Mouse (Mus musculus): ENCODE data around the gene Gnai2. TPM values are rescaled to one million over a fixed set of nuclear protein-coding genes. Genes with fewer than 3 reads are reported as not detected.
"Not testable (repeated sequence)": the region's sequence is repeated elsewhere in the genome, so short reads cannot be mapped to it uniquely, and the experiment has no call there.

Gene Gnai2
- total RNA-seq (2014; rRNA removed) (200 and 223 TPM in 2 replicates), polyA plus RNA-seq (2015; fragmentation: Nextera tagmentation; extraction: Ambion mirVana) (267 and 287 TPM in 2 replicates)

- Histone ChIP-seq H3K9ac (peak within 1 kb of the TSS; percentile 61), H3K4me2 (ENCODE audit: low read depth) (peak within 1 kb of the TSS; percentile 98), H3K27me3 (ENCODE audit: insufficient read depth, low read length) (no peaks in the 10 kb centered on the region), H3K27ac (ENCODE audit: low read depth, low read length) (peak within 1 kb of the TSS; percentile 90), H3K36me3 (ENCODE audit: insufficient read depth) (no peaks in the 10 kb centered on the region), H3K4me3 (ENCODE audit: low read depth, low read length) (peak within 1 kb of the TSS; percentile 85), H3K4me1 (ENCODE audit: insufficient read depth) (peaks cover 38% of the 10 kb centered on the region), H3K9me3 (ENCODE audit: low read length) (no peaks in the 10 kb centered on the region)
- DNase-seq (peak; percentile 92), ATAC-seq (peak; percentile 90)
- WGBS: 6% methylated on average over 37 of the region's 38 CpGs
- TF ChIP-seq CTCF (IDR thresholded peaks at IDR 0.05; ENCODE audit: low read depth): no peak; the same call in 1 of the 2 replicates
Measured at GRCm38 (mm10) chr9:107635279-107636028, at the start of gene Gnai2. Gene Gnai2 (minus strand): TSS chr9:107635367.

- Histone ChIP-seq H3K9me3 (ENCODE audit: low read length) (no peaks in the 10 kb centered on the region), H3K9ac (no peak overlapping the region), H3K4me3 (ENCODE audit: low read depth, low read length) (no peak overlapping the region), H3K36me3 (ENCODE audit: insufficient read depth) (peaks cover 54% of the 10 kb centered on the region), H3K27me3 (ENCODE audit: insufficient read depth, low read length) (peaks cover 4% of the 10 kb centered on the region), H3K4me1 (ENCODE audit: insufficient read depth) (no peaks in the 10 kb centered on the region), H3K4me2 (ENCODE audit: low read depth) (no peak overlapping the region), H3K27ac (ENCODE audit: low read depth, low read length) (no peak overlapping the region)
- TF ChIP-seq CTCF (IDR thresholded peaks at IDR 0.05; ENCODE audit: low read depth): no peak
- DNase-seq (no peak), ATAC-seq (no peak)
- 82% methylated on average over 20 of the region's 20 CpGs for WGBS
Measured at GRCm38 (mm10) chr9:107682405-107682804, 47.2 kb upstream of the Gnai2 start.

- WGBS: 48% methylated on average over 5 of the region's 5 CpGs
- no peak within 1 kb of the TSS for H3K4me3 ChIP-seq (ENCODE audit: low read depth, low read length)
- H3K36me3 ChIP-seq (ENCODE audit: insufficient read depth): peaks cover 30% of the 10 kb centered on the region
- peaks cover 17% of the 10 kb centered on the region for H3K27me3 ChIP-seq (ENCODE audit: insufficient read depth, low read length)
- no peak for DNase-seq
- no peak for TF ChIP-seq CTCF (IDR thresholded peaks at IDR 0.05; ENCODE audit: low read depth)
- no peak within 1 kb of the TSS for H3K27ac ChIP-seq (ENCODE audit: low read depth, low read length)
- H3K9ac ChIP-seq: no peak within 1 kb of the TSS
- no peaks in the 10 kb centered on the region for H3K9me3 ChIP-seq (ENCODE audit: low read length)
- 0 out of 2 replicates have a peak, but pooled peaks cover 9% of the 10 kb centered on the region for H3K4me1 ChIP-seq (ENCODE audit: insufficient read depth)
- no peak for ATAC-seq
- H3K4me2 ChIP-seq (ENCODE audit: low read depth): no peak within 1 kb of the TSS
Measured at GRCm38 (mm10) chr9:107679501-107679900, 44.3 kb upstream of the Gnai2 start, which contains the start of gene Gnat1. Gene Gnat1 (minus strand): TSS chr9:107679712.

GRCm38 (mm10) chr9:107678861-107679260 is 43.7 kb upstream of the Gnai2 start:
- TF ChIP-seq CTCF (IDR thresholded peaks at IDR 0.05; ENCODE audit: low read depth): no peak
- Histone ChIP-seq H3K27ac (ENCODE audit: low read depth, low read length) (no peak overlapping the region), H3K9me3 (ENCODE audit: low read length) (no peaks in the 10 kb centered on the region), H3K4me1 (ENCODE audit: insufficient read depth) (0 out of 2 replicates have a peak, but pooled peaks cover 9% of the 10 kb centered on the region), H3K4me2 (ENCODE audit: low read depth) (no peak overlapping the region), H3K27me3 (ENCODE audit: insufficient read depth, low read length) (peaks cover 17% of the 10 kb centered on the region), H3K9ac (no peak overlapping the region), H3K36me3 (ENCODE audit: insufficient read depth) (peaks cover 24% of the 10 kb centered on the region), H3K4me3 (ENCODE audit: low read depth, low read length) (no peak overlapping the region)
- ATAC-seq: no peak
- 94% methylated on average over 2 of the region's 2 CpGs for WGBS
- no peak for DNase-seq

- not testable (repeated sequence) for H3K9me3 ChIP-seq (ENCODE audit: low read length); H3K4me2 ChIP-seq (ENCODE audit: low read depth); H3K4me1 ChIP-seq (ENCODE audit: insufficient read depth); H3K27ac ChIP-seq (ENCODE audit: low read depth, low read length); ATAC-seq; H3K4me3 ChIP-seq (ENCODE audit: low read depth, low read length); H3K9ac ChIP-seq
- DNase-seq: peak; percentile 91
- WGBS: 44% methylated on average over 14 of the region's 14 CpGs
- peak; percentile 76 for TF ChIP-seq CTCF (IDR thresholded peaks at IDR 0.05; ENCODE audit: low read depth)
- Histone ChIP-seq H3K36me3 (ENCODE audit: insufficient read depth) (peaks cover 15% of the 10 kb centered on the region), H3K27me3 (ENCODE audit: insufficient read depth, low read length) (peaks cover 17% of the 10 kb centered on the region)
Measured at GRCm38 (mm10) chr9:107677819-107678526, 42.8 kb upstream of the Gnai2 start.

GRCm38 (mm10) chr9:107677091-107677784 is 42.1 kb upstream of the Gnai2 start:
- WGBS: 24% methylated on average over 17 of the region's 17 CpGs
- no peak overlapping the region for H3K4me3 ChIP-seq (ENCODE audit: low read depth, low read length)
- H3K4me1 ChIP-seq (ENCODE audit: insufficient read depth): 0 out of 2 replicates have a peak, but pooled peaks cover 9% of the 10 kb centered on the region
- H3K36me3 ChIP-seq (ENCODE audit: insufficient read depth): peaks cover 7% of the 10 kb centered on the region
- no peak for ATAC-seq
- no peaks in the 10 kb centered on the region for H3K9me3 ChIP-seq (ENCODE audit: low read length)
- no peak overlapping the region for H3K27ac ChIP-seq (ENCODE audit: low read depth, low read length)
- peak; percentile 51 for DNase-seq
- peak; percentile 82 for TF ChIP-seq CTCF (IDR thresholded peaks at IDR 0.05; ENCODE audit: low read depth)
- H3K9ac ChIP-seq: no peak overlapping the region
- peaks cover 17% of the 10 kb centered on the region for H3K27me3 ChIP-seq (ENCODE audit: insufficient read depth, low read length)
- H3K4me2 ChIP-seq (ENCODE audit: low read depth): 0 out of 2 replicates have a peak overlapping the region, but pooled peaks have one; percentile 74

All from forebrain, postnatal 0 days (tissue).